Mouse (Mus musculus): ENCODE data around the gene Cnbd2.
"Not testable (repeated sequence)": the region's sequence is repeated elsewhere in the genome, so short reads cannot be mapped to it uniquely, and the experiment has no call there.

Gene Cnbd2

DNA sequence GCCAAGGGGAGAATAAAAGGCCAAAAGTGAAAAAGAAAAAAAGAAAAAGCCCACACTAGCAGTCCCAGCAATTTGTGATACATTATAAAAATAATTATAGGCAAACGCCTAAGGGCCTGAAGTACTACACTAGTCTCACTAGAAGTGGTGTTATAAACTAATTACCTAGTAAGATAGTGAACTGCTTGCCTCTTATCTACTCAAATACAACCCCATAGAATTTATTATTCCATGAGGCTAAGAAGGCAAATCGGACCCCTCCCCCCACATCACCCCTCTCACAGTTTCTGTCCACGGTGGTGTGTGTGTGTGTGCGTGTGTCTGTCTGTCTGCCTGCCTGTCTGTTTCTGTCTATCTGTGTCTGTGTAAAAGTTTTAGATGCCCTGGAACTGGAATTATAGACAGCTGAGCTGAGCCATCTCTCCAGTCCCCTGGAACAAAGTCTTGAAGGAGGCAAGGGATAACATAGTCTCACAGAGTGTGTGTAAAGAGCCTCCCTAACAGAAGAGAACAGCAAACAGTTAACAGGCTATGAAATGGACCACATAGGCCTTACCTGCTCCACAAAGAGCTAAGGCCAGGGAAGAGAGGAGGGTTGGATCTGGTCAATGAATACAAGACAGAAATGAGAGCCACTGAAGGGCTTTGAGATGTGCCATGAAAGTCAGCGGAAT is 81.2 kb downstream of the Cnbd2 start:
- no peak for DNase-seq

DNA sequence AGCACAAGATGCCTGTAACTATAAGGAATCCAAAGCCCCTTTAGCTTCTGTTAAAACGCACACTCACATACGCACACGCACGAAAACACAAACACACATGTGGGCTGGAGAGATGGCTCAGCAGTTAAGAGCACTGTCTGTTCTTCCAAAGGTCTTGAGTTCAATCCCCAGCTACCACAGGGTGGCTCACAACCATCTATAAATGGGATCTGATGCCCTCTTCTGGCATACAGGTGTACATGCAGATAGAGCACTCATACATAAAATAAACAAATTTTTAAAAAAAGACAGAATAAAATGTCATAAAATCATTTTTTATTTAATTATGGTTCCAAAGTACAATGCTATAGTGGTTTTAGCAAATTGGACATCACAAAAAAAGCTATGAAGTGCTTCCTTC is 82.2 kb downstream of the Cnbd2 start:
- DNase-seq: no peak

- DNase-seq: no peak
These were observed 84.0 kb downstream of the Cnbd2 start for GRCm38 (mm10) chr2:156396096-156396495.

DNA sequence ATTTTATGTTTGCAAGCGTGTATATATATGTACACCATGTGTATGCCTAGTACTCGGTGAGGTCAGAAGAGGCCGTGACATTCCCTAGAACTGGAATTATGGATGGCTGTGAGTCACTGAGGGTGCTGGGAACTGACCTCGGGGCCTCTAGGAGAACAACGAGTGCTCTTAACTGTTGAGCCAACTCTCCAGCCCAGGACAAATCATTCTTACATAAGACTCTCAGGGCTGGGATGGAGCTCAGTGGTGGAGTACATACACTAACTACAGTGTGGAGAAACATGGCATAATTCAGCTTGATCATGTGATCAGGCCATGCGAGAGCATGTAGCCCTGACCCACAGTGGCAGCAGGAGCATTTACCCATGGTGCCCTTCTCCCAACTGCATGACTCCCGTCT is 85.9 kb downstream of the Cnbd2 start:
- no peak for DNase-seq

GRCm38 (mm10) chr2:156399485-156399884 is 87.4 kb downstream of the Cnbd2 start:
- DNase-seq: no peak

DNA sequence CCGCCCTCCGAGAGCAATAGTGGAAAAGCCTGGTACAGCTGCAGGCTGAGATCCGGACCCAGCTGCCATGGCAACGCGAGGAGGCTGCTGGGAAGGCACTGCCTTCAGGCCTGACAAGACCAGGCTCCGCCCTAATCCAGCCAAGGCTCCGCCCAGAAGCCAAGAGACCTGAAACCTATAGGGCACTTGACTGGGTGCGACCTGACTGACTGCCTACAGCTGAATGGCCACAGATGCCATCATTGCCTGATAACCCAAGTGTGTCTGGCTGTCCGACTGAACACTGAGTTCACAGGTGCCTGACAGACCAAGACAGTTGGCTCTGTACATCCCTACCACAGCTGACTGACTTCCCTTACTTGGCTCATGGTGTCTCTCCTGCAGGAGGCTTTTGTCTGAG is 89.2 kb downstream of the Cnbd2 start:
- DNase-seq: peak; percentile 71

GRCm38 (mm10) chr2:156402036-156402435 is 89.9 kb downstream of the Cnbd2 start:
- DNase-seq: no peak

- DNase-seq: no peak
These were observed 94.9 kb downstream of the Cnbd2 start for GRCm38 (mm10) chr2:156406987-156407386.

GRCm38 (mm10) chr2:156408168-156408567 is 96.1 kb downstream of the Cnbd2 start:
- no peak for DNase-seq

DNA sequence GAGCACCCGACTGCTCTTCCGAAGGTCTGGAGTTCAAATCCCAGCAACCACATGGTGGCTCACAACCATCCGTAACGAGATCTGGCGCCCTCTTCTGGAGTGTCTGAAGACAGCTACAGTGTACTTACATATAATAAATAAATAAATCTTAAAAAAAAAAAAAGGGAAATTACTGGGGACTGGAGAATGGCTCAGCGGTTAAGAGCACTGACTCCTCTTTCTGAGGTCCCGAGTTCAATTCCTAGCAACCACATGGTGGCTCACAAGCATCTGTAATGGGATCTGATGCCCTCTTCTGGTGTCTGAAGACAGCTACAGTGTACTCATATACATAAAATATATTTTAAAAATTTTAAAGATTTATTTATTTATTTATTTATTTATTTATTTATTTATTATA is 99.2 kb downstream of the Cnbd2 start:
- not testable (repeated sequence) for DNase-seq

- no peak for DNase-seq
These were observed 102.9 kb downstream of the Cnbd2 start for GRCm38 (mm10) chr2:156414996-156415395.

DNA sequence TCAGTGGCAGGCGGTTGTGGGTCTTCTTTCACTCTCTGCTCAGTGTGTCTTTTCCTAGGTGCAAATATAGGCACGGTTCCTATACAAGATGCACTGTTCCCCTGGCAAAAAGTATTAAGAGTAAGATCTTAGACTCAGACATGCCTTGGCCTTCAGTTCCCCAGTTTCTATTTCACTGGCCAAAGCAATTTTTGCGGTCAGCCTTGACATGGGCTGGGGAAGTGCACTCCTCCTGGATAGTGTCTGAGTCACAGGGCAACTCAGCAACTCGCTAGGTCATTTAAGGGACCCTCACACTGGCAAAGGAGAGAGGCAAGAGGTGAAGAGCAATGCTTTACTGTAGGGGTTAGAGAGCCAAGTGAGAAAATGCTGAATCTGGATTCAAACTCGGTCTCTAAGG is 103.6 kb downstream of the Cnbd2 start:
- no peak for DNase-seq

DNA sequence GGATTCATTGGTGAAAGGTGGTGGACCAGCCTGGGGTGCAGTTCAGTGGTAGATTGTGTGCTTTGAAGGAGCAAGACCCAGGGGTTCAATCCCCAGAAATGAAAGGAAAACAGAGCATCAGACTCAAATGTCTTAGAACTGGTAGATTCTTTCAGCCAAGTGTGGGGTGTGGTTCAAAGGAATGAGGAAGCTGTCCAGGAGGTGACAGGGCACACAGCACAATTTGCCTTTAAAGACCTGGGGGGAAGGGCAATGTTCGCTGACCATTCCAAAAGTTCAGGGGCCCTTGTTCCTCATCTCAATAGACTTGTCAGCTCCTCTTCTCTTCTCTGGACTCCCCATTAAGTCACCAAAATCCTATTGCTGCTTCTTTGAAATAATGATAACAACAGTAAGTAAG is 105.1 kb downstream of the Cnbd2 start:
- DNase-seq: no peak

GRCm38 (mm10) chr2:156418467-156418866 is 106.4 kb downstream of the Cnbd2 start:
- no peak for DNase-seq

GRCm38 (mm10) chr2:156420327-156420693 is 108.2 kb downstream of the Cnbd2 start:
- DNase-seq: no peak

DNA sequence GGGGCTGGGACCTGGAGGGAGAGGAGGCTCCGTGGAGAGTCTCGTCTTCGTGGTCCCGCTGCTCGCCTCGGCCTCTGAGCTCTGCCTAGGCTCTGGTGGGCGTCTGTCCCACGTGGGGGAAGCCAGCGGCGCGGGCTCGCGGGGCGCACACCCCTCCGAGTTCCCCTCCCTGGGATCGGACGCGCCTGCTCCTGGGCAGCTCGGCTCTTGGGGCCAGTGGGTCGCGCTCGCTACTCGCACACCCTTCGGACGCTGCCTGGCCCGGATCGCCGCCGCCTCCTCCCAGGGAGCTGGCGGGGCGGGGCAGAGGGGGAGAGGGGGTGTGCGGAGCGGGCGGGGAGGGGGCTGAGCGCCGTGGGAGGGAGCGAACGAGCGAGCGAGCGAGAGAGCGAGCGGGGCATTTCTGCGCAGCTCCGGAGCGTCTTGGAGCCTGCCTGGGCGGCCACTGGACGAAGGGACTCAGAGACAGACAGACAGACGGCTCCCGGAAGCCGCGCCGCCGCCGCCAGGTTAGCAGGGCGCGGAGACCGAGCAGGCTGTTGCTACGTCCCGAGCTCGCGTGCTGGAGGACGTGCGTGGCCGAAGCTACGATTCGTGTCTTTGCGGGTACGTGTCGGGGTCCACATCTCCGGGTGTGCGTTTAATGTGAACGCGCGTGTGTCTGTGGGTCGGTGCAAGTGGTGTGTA is 108.7 kb downstream of the Cnbd2 start, which contains the start of gene Epb41l1:
Epb41l1 (plus strand) TSS at position 216 of the 687 bp plus-strand sequence.
- peak; percentile 38 for DNase-seq

GRCm38 (mm10) chr2:156421381-156422110 is 109.4 kb downstream of the Cnbd2 start:
- DNase-seq: peak; percentile 67

DNA sequence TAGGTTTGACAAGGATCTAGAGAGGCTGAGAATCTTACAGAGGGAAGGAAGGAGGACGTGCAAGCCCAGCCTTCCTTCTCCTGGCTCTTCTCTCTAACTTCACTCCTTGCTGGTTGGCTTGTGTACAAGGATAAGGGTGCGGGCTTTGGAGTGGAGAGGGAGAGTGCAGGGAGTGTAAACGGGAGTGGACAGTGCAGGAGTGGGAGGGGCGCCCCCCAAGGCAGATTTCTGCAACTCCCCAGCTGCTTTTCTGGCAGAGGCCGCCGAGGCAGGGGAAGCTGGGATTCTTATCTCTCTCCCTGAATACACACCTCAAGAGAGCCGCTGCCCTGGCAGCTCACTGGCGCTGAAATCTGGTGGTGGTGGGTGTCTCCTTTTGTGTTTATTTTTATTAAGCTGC is 110.5 kb downstream of the Cnbd2 start:
- no peak for DNase-seq

- DNase-seq: no peak
These were observed 111.6 kb downstream of the Cnbd2 start for GRCm38 (mm10) chr2:156423672-156424071.
